Mouse (Mus musculus): ENCODE results near the gene Agtrap.

Gene Agtrap

GRCm38 (mm10) chr4:148104146-148104545 lies 16.3 kb upstream of the Agtrap start:
- DNase-seq (ENCODE audit: low spot score in 2 of 2), result no peak

GRCm38 (mm10) chr4:148101801-148102527 lies 14.1 kb upstream of the Agtrap start:
- DNase-seq (ENCODE audit: low spot score in 2 of 2), result peak; percentile 38 to 40

- no peak for DNase-seq (ENCODE audit: low spot score in 2 of 2)
Observed at GRCm38 (mm10) chr4:148098666-148099065, 10.8 kb upstream of the Agtrap start.

- no peak for DNase-seq (ENCODE audit: low spot score in 2 of 2)
Observed at GRCm38 (mm10) chr4:148097936-148098335, 10.1 kb upstream of the Agtrap start.

GRCm38 (mm10) chr4:148095081-148095480 lies 7.2 kb upstream of the Agtrap start:
- DNase-seq (ENCODE audit: low spot score in 2 of 2), result no peak

GRCm38 (mm10) chr4:148094161-148094560 lies 6.3 kb upstream of the Agtrap start:
- DNase-seq (ENCODE audit: low spot score in 2 of 2), result no peak

- DNase-seq (ENCODE audit: low spot score in 2 of 2), result no peak
Observed at GRCm38 (mm10) chr4:148092551-148093271, 4.9 kb upstream of the Agtrap start.

- DNase-seq (ENCODE audit: low spot score in 2 of 2), result no peak
Observed at GRCm38 (mm10) chr4:148091181-148091580, 3.4 kb upstream of the Agtrap start.

GRCm38 (mm10) chr4:148089166-148089565 lies 1.3 kb upstream of the Agtrap start:
- DNase-seq (ENCODE audit: low spot score in 2 of 2), result no peak

- DNase-seq (ENCODE audit: low spot score in 2 of 2), result peak in 1 of 2 experiments; percentile 17
Observed at GRCm38 (mm10) chr4:148087091-148087906, 532 bp downstream of the Agtrap start.

- peak in 1 of 2 experiments; percentile 16 for DNase-seq (ENCODE audit: low spot score in 2 of 2)
Observed at GRCm38 (mm10) chr4:148085907-148086305, 1.9 kb downstream of the Agtrap start.

- DNase-seq (ENCODE audit: low spot score in 2 of 2), result peak in 1 of 2 experiments; percentile 53
Observed at GRCm38 (mm10) chr4:148085131-148085906, 2.5 kb downstream of the Agtrap start.

GRCm38 (mm10) chr4:148084261-148084714 lies 3.5 kb downstream of the Agtrap start:
- no peak for DNase-seq (ENCODE audit: low spot score in 2 of 2)

- DNase-seq (ENCODE audit: low spot score in 2 of 2), result peak; percentile 59 to 75
Observed at GRCm38 (mm10) chr4:148083176-148083899, 4.5 kb downstream of the Agtrap start.

- DNase-seq (ENCODE audit: low spot score in 2 of 2), result peak; percentile 54 to 64
Observed at GRCm38 (mm10) chr4:148082257-148083044, 5.4 kb downstream of the Agtrap start.

- no peak for DNase-seq (ENCODE audit: low spot score in 2 of 2)
Observed at GRCm38 (mm10) chr4:148081201-148081600, 6.6 kb downstream of the Agtrap start.

GRCm38 (mm10) chr4:148080597-148080973 lies 7.2 kb downstream of the Agtrap start:
- DNase-seq (ENCODE audit: low spot score in 2 of 2), result no peak

GRCm38 (mm10) chr4:148079944-148080596 lies 7.8 kb downstream of the Agtrap start:
- no peak for DNase-seq (ENCODE audit: low spot score in 2 of 2)

- no peak for DNase-seq (ENCODE audit: low spot score in 2 of 2)
Observed at GRCm38 (mm10) chr4:148079212-148079611, 8.6 kb downstream of the Agtrap start.

All from natural killer cell, adult 2 months (primary cell).